Mouse (Mus musculus): ENCODE results near the gene Smyd3. TPM values are rescaled to one million over a fixed set of nuclear protein-coding genes. Genes with fewer than 3 reads are reported as not detected.
"Not testable (repeated sequence)": the region's sequence is repeated elsewhere in the genome, so short reads cannot be mapped to it uniquely, and the experiment has no call there.

Gene Smyd3
- total RNA-seq, 4 experiments from 2014 or later: 7.0 to 8.3 (median 7.8) TPM

- DNase-seq (ENCODE audit: low spot score): no peak
Measured at GRCm38 (mm10) chr1:179170555-179170954, 347.3 kb downstream of the Smyd3 start.

GRCm38 (mm10) chr1:179169749-179170148 lies 348.1 kb downstream of the Smyd3 start:
- no peak for DNase-seq (ENCODE audit: low spot score)

GRCm38 (mm10) chr1:179169161-179169560 lies 348.7 kb downstream of the Smyd3 start:
- DNase-seq (ENCODE audit: low spot score): no peak

GRCm38 (mm10) chr1:179164219-179164618 lies 353.6 kb downstream of the Smyd3 start:
- DNase-seq (ENCODE audit: low spot score): not testable (repeated sequence)

GRCm38 (mm10) chr1:179162752-179163151 lies 355.1 kb downstream of the Smyd3 start:
- not testable (repeated sequence) for DNase-seq (ENCODE audit: low spot score)

GRCm38 (mm10) chr1:179161947-179162346 lies 355.9 kb downstream of the Smyd3 start:
- DNase-seq (ENCODE audit: low spot score): no peak

- DNase-seq (ENCODE audit: low spot score): no peak
Measured at GRCm38 (mm10) chr1:179160697-179161096, 357.1 kb downstream of the Smyd3 start.

- DNase-seq (ENCODE audit: low spot score): no peak
Measured at GRCm38 (mm10) chr1:179152376-179152775, 365.5 kb downstream of the Smyd3 start.

- DNase-seq (ENCODE audit: low spot score): no peak
Measured at GRCm38 (mm10) chr1:179151275-179151674, 366.6 kb downstream of the Smyd3 start.

- DNase-seq (ENCODE audit: low spot score): no peak
Measured at GRCm38 (mm10) chr1:179149468-179150140, 368.2 kb downstream of the Smyd3 start.

GRCm38 (mm10) chr1:179146730-179147167 lies 371.1 kb downstream of the Smyd3 start:
- peak; percentile 11 for DNase-seq (ENCODE audit: low spot score)

- no peak for DNase-seq (ENCODE audit: low spot score)
Measured at GRCm38 (mm10) chr1:179143154-179143832, 374.5 kb downstream of the Smyd3 start.

GRCm38 (mm10) chr1:179142177-179142576 lies 375.7 kb downstream of the Smyd3 start:
- DNase-seq (ENCODE audit: low spot score): peak; percentile 44

- no peak for DNase-seq (ENCODE audit: low spot score)
Measured at GRCm38 (mm10) chr1:179141071-179141650, 376.7 kb downstream of the Smyd3 start.

- no peak for DNase-seq (ENCODE audit: low spot score)
Measured at GRCm38 (mm10) chr1:179137145-179137477, 380.7 kb downstream of the Smyd3 start.

GRCm38 (mm10) chr1:179136461-179137144 lies 381.2 kb downstream of the Smyd3 start:
- peak; percentile 26 for DNase-seq (ENCODE audit: low spot score)

- no peak for DNase-seq (ENCODE audit: low spot score)
Measured at GRCm38 (mm10) chr1:179129995-179130394, 387.8 kb downstream of the Smyd3 start.

GRCm38 (mm10) chr1:179126287-179126686 lies 391.6 kb downstream of the Smyd3 start:
- DNase-seq (ENCODE audit: low spot score): no peak

GRCm38 (mm10) chr1:179122476-179123229 lies 395.2 kb downstream of the Smyd3 start:
- DNase-seq (ENCODE audit: low spot score): no peak

GRCm38 (mm10) chr1:179120217-179120966 lies 397.4 kb downstream of the Smyd3 start:
- no peak for DNase-seq (ENCODE audit: low spot score)

- no peak for DNase-seq (ENCODE audit: low spot score)
Measured at GRCm38 (mm10) chr1:179118673-179119072, 399.2 kb downstream of the Smyd3 start.

All from heart, adult 8-10 months (tissue).